Mouse (Mus musculus): Measurements from ENCODE around the gene Stpg1.

Gene Stpg1

DNA sequence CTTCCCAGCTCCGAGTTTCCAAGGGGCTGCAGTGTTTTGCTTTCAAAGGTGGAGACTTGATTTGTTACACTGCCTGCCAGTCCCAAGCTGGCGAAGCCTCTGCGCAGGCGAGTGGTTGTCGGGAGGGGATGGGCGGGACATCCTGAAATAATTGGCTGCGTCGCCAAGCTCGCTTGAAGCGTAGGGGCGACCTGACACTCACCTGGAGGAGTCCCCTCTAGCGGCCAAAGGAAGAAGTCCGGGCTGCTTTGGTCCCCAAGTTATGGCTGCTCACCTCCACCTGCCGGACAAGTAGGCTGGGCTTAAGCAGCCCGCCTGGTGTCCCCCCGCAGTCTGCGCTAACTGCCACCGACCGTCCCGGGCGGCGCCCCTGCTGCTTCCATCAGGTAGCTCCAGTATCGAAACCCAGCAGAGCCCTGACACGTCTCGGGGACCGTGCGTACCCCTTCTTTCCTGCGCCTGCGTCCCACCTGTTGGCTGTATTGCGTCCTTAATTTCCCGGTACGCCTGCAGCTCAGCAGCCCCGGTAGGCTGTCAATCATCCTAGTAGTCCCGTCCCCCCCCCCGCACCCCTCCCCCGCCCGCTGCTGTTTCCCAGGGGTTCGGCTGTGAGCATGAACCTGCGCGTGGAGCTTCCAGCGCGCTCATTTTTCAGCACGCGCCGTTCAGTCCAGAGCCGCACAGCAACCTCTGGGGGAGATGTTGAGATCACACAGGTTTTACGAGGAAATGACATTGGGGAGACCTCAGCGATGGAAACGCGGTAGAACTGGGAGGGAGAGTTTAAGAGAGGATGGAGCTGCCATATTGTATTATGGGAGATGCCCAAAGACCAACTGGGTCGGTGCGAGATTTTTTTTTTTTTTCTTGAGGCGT lies at the start of gene Stpg1, which contains the start of gene Nipal3:
Stpg1 (plus strand) TSS at position 270 of the 876 bp plus-strand sequence.
Nipal3 (minus strand) TSS at position 518 of the 876 bp plus-strand sequence.
- DNase-seq (ENCODE audit: low spot score in 2 of 2), result peak; percentile 65 to 78

GRCm38 (mm10) chr4:135451360-135452015 lies 43.1 kb upstream of the Stpg1 start:
- DNase-seq (ENCODE audit: low spot score in 2 of 2), result no peak

- no peak for DNase-seq (ENCODE audit: low spot score in 2 of 2)
These were observed 41.4 kb upstream of the Stpg1 start for GRCm38 (mm10) chr4:135453164-135453563.

DNA sequence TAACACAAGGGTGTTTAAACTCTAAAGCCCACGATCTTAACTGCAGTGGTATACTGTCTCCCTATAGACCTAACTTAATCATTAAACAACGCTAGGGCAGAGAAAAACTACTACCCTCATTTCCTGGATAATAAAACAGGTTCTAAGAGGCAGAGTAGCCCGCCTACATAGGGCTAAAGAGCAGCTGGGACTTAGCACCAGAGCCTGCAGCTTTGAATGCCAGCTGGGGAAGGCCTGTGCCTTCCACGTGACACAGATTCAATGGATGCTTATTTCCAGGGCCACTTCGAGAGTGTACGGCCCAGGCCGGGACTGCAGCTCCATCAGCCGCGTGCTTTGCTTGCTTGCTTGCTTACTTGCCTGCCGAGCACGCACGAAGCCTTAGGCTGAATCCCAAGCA lies 41.0 kb upstream of the Stpg1 start:
- DNase-seq (ENCODE audit: low spot score in 2 of 2), result no peak

DNA sequence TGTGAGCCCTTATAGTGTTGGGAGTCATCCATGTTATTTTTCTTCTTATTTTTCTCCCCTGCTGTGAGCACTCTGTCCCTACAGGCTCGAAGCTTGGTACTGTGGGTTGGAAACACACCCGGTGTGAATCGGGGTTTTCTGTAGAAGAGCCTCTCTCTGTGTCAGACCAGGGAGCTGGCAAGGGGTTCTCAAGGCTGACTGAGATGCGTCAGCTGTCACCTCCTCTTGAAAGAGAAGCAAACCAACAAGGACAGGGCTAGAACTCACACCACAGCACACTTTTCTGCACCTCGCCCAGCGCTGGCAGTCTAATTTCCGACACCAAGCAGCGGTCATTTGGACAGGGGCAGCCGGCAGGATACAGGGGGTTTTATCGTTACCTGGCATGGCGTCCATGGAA lies 31.2 kb upstream of the Stpg1 start:
- DNase-seq (ENCODE audit: low spot score in 2 of 2), result no peak

- DNase-seq (ENCODE audit: low spot score in 2 of 2), result no peak
These were observed 16.7 kb upstream of the Stpg1 start for GRCm38 (mm10) chr4:135477851-135478250.

DNA sequence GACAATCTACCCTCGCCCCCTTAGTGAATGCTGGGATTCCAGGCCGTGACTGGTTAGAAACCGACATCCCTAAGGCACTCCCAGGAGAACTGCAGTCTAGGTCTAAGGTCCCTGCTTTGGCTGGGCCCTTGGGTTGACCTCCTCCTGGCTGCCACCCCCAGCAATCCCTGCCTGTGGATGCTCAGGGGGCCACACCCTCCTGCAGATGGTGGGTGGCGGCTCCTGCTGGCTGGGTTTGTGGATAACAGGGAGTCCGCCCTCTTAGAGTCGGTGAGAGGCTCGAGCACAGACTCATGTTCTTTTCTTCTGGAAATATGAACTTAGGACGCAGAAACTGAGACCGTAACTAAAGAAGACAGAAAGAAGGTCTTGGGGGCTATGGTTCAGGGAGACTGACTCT lies 14.2 kb upstream of the Stpg1 start:
- DNase-seq (ENCODE audit: low spot score in 2 of 2), result no peak

DNA sequence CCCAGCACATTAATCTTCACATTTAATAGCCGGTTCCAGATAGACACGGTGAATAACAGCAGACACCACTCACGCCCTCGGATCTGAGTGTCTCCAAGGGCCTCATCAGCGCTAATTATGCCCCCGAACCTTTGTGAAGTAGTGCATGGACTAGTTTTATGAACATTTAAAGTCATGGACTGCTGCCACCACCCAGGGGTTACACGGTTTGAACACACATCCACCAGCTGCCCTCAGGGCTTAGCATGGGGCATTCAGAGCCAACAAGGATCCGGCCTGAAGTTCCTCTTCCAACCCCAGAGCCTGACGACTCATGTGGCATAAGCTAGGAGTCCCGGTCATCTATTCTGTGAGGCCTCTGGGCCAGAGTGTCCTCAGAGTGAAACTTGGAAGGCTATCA lies 9.5 kb upstream of the Stpg1 start:
- DNase-seq (ENCODE audit: low spot score in 2 of 2), result no peak

- no peak for DNase-seq (ENCODE audit: low spot score in 2 of 2)
These were observed 8.2 kb upstream of the Stpg1 start for GRCm38 (mm10) chr4:135486352-135486751.

DNA sequence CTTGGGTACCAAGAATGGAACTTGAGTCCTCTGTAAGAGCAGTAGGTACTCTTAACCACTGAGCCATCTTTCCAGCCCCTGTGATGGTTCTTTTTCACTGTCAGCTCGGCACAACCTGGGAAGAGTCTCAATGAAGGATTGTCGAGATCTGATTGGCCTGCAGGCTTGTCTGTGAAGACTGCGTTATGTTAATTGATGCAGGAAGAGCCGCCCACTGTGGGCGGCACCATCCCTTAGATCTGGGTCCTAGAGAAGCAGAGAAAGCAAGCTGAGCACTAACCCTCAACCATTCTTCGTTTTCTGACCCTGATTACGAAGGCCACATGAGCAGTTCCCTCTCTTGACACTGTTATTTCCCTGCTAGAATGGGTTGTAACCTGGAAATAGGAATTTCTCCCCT lies 5.3 kb upstream of the Stpg1 start:
- DNase-seq (ENCODE audit: low spot score in 2 of 2), result no peak

DNA sequence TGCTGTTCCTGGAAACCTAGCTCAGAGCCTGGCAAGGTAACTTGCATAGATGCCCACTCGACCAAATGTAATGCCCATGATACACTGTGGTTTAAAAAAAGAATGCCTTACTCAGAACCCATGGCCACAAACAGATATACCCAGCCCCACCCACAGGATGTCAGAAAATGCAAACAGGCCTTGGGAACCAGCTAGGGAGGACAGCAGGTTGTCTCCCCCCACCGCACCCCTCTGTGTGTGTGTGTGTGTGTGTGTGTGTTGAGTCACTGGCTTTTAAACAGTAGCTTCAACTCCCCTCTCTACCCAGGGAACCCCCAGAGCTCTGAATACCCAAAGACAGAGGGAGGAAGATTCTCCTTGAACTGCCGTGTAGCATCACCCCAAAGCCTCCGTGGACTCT lies 1.3 kb upstream of the Stpg1 start:
- DNase-seq (ENCODE audit: low spot score in 2 of 2), result no peak

DNA sequence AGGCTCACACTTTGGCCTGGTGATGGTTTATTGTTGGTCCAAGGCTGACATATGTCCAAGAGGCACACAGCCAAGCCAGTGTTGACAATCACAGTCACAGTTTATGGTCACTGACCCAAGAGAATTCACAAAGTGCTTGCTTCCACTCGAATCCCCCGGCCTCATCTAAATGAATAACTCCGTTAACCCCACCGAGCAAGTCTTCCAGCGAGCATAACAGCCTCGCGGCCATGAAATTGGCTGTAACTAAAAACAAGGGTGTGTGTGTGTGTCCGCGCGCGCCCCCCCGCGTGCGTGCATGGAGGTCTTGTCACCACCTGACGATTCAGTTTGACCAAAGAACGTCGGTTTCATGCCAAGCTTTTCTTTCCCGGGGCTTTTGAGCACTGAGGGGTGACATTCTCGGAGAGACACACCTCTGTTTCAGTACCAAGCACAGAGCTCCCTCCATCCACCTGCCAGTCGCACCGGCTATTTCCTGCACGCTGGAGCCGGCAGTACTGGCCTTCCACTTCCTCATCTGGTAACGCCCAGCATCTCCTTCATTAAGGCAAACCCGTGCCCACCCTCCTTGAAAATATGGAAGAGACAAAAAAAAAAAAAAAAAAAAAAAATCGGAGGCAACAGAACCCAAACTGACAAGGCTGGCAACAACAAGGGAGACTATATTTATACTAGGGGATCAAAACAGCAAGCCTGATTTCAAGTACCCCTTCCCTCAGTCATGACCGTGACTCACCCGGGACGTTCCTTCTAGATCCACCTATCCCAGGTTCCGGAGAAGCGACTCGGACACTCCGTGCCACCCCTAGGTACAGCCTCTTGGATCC lies 684 bp upstream of the Stpg1 start:
- peak in 1 of 2 experiments; percentile 20 for DNase-seq (ENCODE audit: low spot score in 2 of 2)

DNA sequence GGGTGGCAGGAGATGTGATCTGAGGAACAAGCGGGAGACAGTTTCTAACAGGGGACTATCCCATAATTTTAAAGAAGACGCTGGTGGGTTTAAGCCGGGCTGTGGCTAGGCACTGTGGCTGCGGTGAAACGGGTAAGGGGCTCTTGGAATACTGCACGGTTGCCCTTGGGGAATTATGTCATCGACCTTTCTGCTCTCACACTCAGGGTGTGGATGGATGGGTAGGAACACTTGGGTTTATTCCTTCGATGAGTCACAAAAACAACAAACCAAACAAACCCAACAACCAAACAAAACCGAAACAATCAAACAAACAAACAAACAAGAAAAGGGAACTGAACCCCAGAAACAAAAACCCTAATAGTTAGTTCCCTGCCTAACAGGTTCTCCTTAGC lies 804 bp downstream of the Stpg1 start:
- DNase-seq (ENCODE audit: low spot score in 2 of 2), result no peak

GRCm38 (mm10) chr4:135495810-135496209 lies 1.2 kb downstream of the Stpg1 start:
- DNase-seq (ENCODE audit: low spot score in 2 of 2), result no peak

DNA sequence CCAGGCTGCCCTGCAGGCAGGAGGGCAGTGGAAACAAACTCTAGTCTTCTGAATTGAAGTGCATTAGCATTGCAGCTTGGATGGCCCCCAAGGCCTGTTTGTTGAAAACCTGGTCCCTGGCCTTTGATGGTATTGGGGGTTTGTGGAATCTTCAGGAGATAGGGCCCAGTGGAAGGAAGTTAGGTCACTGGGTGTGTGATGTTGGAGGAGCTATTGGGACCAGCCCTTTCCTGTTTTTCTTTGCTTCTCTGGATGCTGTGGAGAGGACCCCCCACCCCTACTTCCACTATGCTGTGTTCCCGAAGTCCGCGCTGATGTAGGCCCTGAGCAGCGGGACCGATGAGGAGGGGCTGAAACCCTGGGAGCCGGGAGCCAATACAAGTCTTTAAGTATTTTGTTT lies 3.5 kb downstream of the Stpg1 start:
- no peak for DNase-seq (ENCODE audit: low spot score in 2 of 2)

- no peak for DNase-seq (ENCODE audit: low spot score in 2 of 2)
These were observed 5.2 kb downstream of the Stpg1 start for GRCm38 (mm10) chr4:135499831-135500230.

DNA sequence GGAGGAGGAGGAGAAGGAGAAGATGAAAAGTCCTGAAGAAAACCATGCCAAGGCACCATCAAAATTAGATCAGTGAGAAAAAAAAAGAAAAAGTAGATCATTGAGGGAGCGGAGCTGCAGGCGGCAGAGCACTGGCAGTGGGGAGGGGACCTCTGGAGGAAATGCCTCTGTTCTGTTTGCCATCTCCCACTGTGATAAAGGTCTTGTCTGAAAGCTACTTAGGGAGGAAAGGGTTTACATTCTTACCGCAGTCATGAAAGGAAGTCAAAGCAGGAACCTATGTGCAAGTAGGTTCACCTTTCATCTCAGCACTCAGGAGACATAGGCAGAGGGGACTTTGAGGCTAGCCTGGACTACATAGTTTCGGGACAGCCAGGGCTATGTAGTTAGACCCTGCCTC lies 7.0 kb downstream of the Stpg1 start:
- DNase-seq (ENCODE audit: low spot score in 2 of 2), result no peak

DNA sequence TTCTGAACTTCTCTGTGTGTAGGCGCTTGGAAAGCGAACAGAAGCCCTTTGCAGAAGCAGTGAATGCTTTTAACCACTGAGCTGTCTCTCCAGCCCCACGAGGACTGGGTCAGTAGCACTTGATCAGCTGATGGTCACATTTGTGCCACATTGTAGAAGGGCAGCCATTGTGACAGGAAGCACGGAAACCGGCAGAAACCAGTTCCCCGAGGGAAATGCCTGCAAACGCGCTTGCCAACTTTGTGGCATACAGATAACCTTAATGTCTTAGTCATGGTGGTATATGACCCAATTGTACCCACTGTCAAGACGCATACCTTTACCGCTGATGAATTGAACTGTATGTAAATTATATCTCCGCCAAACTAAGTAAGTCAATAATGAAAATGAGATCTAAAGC lies 11.2 kb downstream of the Stpg1 start:
- no peak for DNase-seq (ENCODE audit: low spot score in 2 of 2)

- peak; percentile 51 to 65 for DNase-seq (ENCODE audit: low spot score in 2 of 2)
These were observed 13.2 kb downstream of the Stpg1 start for GRCm38 (mm10) chr4:135507547-135508350.

GRCm38 (mm10) chr4:135508419-135509039 lies 13.9 kb downstream of the Stpg1 start:
- peak; percentile 58 to 74 for DNase-seq (ENCODE audit: low spot score in 2 of 2)

DNA sequence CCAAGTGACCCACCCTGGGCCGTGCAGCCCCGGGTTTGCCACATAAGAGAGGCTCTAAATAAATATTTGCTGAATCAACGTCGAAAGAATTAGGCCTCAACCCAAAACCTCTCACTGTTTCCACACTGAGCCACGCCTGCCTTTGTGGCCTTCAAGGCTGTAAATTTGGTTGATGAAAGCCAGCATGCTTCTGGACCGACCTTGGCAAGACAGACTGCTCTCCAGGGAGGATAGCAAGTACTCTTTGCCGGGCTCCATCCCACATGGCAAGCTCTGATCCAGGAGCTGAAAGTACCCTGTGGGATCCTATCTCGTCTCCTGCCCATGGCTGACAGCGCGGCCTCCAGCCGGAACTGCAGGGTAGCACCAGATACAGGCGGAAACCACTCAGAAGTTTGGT lies 14.9 kb downstream of the Stpg1 start:
- DNase-seq (ENCODE audit: low spot score in 2 of 2), result no peak
